In the genomic region with DNA sequence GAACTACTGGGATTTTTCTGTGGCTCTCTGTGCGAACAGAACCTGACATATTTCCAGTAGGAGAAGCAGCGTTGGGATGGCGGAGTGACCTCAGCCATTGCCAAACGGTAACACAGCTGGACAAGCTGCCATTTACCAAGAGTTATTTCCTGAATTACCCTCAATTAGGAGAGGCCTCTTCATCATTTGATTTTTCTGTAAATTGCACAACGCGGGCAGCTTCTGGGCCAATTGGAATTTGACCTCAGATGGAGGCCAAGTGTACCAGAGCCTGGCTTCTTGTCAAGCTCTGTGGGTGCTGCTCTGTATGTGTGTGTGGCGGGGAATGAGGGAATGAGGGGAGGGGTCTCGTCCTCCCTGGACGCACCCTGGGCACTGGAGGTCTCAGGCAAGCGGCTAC, we compare ENCODE assay signal across 10 mouse cellular contexts.
A peak's percentile ranks its signal among the peaks of the same experiment; 100 is the strongest.
DNase-seq lines count a peak whose midpoint lies in the region; ATAC-seq and TF ChIP-seq lines count a peak whose summit lies in the region.
"Had no signal": no experiment of that assay in that cellular context is flagged by ENCODE, and none has a peak within 500 bp of the region (broad histone marks: within the 10 kb centered on the region; RNA-seq: fewer than 3 reads in every experiment).

No protein-coding gene starts in this region.

- peak; percentile 88 for DNase-seq in liver, adult 2 months (ENCODE audit: extremely low read depth, low read depth, low spot score)
- DNase-seq in adrenal gland, postnatal 14 days = peak; percentile 73
- DNase-seq in lung, postnatal 10 days = peak; percentile 49
- no peak for DNase-seq in right cerebral cortex, postnatal 14 days
- DNase-seq in heart, adult 2 months = no peak

- TF ChIP-seq EP300 in heart, adult 2 months (IDR thresholded peaks at IDR 0.05; ENCODE audit: insufficient read depth, low read depth, low read length) = no peak

- no peaks in the 10 kb centered on the region for H3K79me2 ChIP-seq in liver, adult 2 months (ENCODE audit: control insufficient read depth, insufficient read depth, low read length)
- H3K79me2 ChIP-seq in heart, adult 2 months (replicated peaks; ENCODE audit: control insufficient read depth, insufficient read depth, low read length) = no peaks in the 10 kb centered on the region

- intact Hi-C loops in heart, adult 2 months (cut with DNase I) = loop anchor here (5.0 kb wide), 1 partner anchor 98 kb away; no protein-coding TSS in a partner anchor

- no peak for TF ChIP-seq CTCF in liver, adult 2 months (IDR thresholded peaks at IDR 0.05; ENCODE audit: low read depth, low read length)
- no peak for TF ChIP-seq CTCF in heart, adult 2 months (IDR thresholded peaks at IDR 0.05)

- no peaks in the 10 kb centered on the region for H3K36me3 ChIP-seq in liver, adult 2 months (ENCODE audit: control insufficient read depth, insufficient read depth, low read length)
- H3K36me3 ChIP-seq in liver, embryonic 12.5 days = no peaks in the 10 kb centered on the region
- H3K36me3 ChIP-seq in intestine, embryonic 15.5 days = no peaks in the 10 kb centered on the region
- H3K36me3 ChIP-seq in heart, adult 2 months (ENCODE audit: control insufficient read depth, insufficient read depth, low read length) = no peaks in the 10 kb centered on the region; the same call in 1 of the 2 replicates
- H3K36me3 ChIP-seq: limb, embryonic 12.5 days had no signal

- H3K9ac ChIP-seq in liver, adult 2 months (ENCODE audit: low read depth, low read length) = no peak overlapping the region
- no peak overlapping the region for H3K9ac ChIP-seq in liver, embryonic 12.5 days
- H3K9ac ChIP-seq in intestine, embryonic 15.5 days = no peak overlapping the region
- no peak overlapping the region for H3K9ac ChIP-seq in heart, adult 2 months (ENCODE audit: low read depth, low read length)
- H3K9ac ChIP-seq: limb, embryonic 12.5 days had no signal

- no peaks in the 10 kb centered on the region for H3K9me3 ChIP-seq in liver, embryonic 12.5 days (replicated peaks)
- no peaks in the 10 kb centered on the region for H3K9me3 ChIP-seq in intestine, embryonic 15.5 days
- H3K9me3 ChIP-seq: limb, embryonic 12.5 days had no signal

- WGBS in liver, adult 2 months = 17% methylated on average over 10 of the region's 10 CpGs
- 79% methylated on average over 10 of the region's 10 CpGs for WGBS in liver, embryonic 12.5 days (ENCODE audit: insufficient replicate concordance)
- WGBS in intestine, embryonic 15.5 days = 46% methylated on average over 10 of the region's 10 CpGs
- WGBS in heart, adult 2 months = 93% methylated on average over 10 of the region's 10 CpGs

- H3K4me2 ChIP-seq in liver, embryonic 12.5 days = no peak overlapping the region
- H3K4me2 ChIP-seq in intestine, embryonic 15.5 days (replicated peaks) = 0 out of 2 replicates have a peak overlapping the region, but pooled peaks have one; percentile 26
- H3K4me2 ChIP-seq: limb, embryonic 12.5 days had no signal

- H3K4me1 ChIP-seq in liver, adult 2 months (ENCODE audit: control insufficient read depth, insufficient read depth, low read length) = peaks cover 5% of the 10 kb centered on the region
- peaks cover 36% of the 10 kb centered on the region for H3K4me1 ChIP-seq in liver, embryonic 12.5 days
- peaks cover 9% of the 10 kb centered on the region for H3K4me1 ChIP-seq in intestine, embryonic 15.5 days (replicated peaks)
- H3K4me1 ChIP-seq in heart, adult 2 months (ENCODE audit: control insufficient read depth, insufficient read depth, low read length) = peaks cover 10% of the 10 kb centered on the region

- no peak for TF ChIP-seq POLR2A in liver, adult 2 months (IDR thresholded peaks at IDR 0.05; ENCODE audit: extremely low read depth, insufficient read depth, low read length)
- TF ChIP-seq POLR2A in heart, adult 2 months (IDR thresholded peaks at IDR 0.05; ENCODE audit: insufficient read depth, low read depth, low read length) = no peak

- no peak overlapping the region for H3K4me3 ChIP-seq in liver, adult 2 months (ENCODE audit: insufficient read depth, low read depth, low read length)
- no peak overlapping the region for H3K4me3 ChIP-seq in liver, embryonic 12.5 days
- no peak overlapping the region for H3K4me3 ChIP-seq in intestine, embryonic 15.5 days (replicated peaks)
- no peak overlapping the region for H3K4me3 ChIP-seq in heart, adult 2 months
- H3K4me3 ChIP-seq: layer of hippocampus, adult 2 months; limb, embryonic 12.5 days had no signal

- H3K27ac ChIP-seq in liver, adult 2 months (replicated peaks; ENCODE audit: insufficient read depth, low read depth, low read length) = no peak overlapping the region
- no peak overlapping the region for H3K27ac ChIP-seq in liver, embryonic 12.5 days
- H3K27ac ChIP-seq in intestine, embryonic 15.5 days = no peak overlapping the region; the same call in 1 of the 2 replicates
- H3K27ac ChIP-seq in heart, adult 2 months = no peak overlapping the region
- H3K27ac ChIP-seq: layer of hippocampus, adult 2 months; limb, embryonic 12.5 days had no signal

- H3K27me3 ChIP-seq in liver, adult 2 months (ENCODE audit: control insufficient read depth, insufficient read depth, low read length) = 0 out of 2 replicates have a peak, but pooled peaks cover 4% of the 10 kb centered on the region
- no peaks in the 10 kb centered on the region for H3K27me3 ChIP-seq in liver, embryonic 12.5 days (replicated peaks)
- H3K27me3 ChIP-seq in intestine, embryonic 15.5 days (replicated peaks) = no peaks in the 10 kb centered on the region
- no peaks in the 10 kb centered on the region for H3K27me3 ChIP-seq in heart, adult 2 months (ENCODE audit: control insufficient read depth, insufficient read depth, low read length)

- ATAC-seq in liver, embryonic 12.5 days = no peak
- ATAC-seq in intestine, embryonic 15.5 days = peak; percentile 80
- ATAC-seq in inflammation-experienced regulatory T-cells, adult 6 months = no peak

Comparison
In these comparisons a context has a peak if more than half of its experiments do, and no peak if none do; other contexts are left out.
1. DNase-seq: peak in liver, adult 2 months (single experiment), adrenal gland, postnatal 14 days (single experiment) and lung, postnatal 10 days (single experiment); none in right cerebral cortex, postnatal 14 days (single experiment) and heart, adult 2 months (0 of 2).